Mouse (Mus musculus) midbrain, embryonic 13.5 days (tissue): ENCODE measurements around the gene 2610528A11Rik. TPM values are rescaled to one million over a fixed set of nuclear protein-coding genes. Genes with fewer than 3 reads are reported as not detected.

ENCODE experiments used
- ATAC-seq: fragments of 200-750 bp; cut with Nextera tagmentation; 2 replicates; pipeline ENCODE4 v1.8.0; 2017; ENCODE audit warnings: mild to moderate bottlenecking, moderate TSS enrichment, moderate library complexity
- H3K27ac ChIP-seq: fragments of 300-500 bp; sonication (generic); 2 replicates; pipeline ENCODE4 v1.5.1; 2015; ENCODE audit warnings: inconsistent platforms, mild to moderate bottlenecking, moderate library complexity
- H3K27me3 ChIP-seq: fragments of 300-500 bp; sonication (generic); 2 replicates; pipeline ENCODE4 v1.6.1; 2015; ENCODE audit warnings: mild to moderate bottlenecking, inconsistent platforms
- H3K36me3 ChIP-seq: fragments of 300-500 bp; sonication (generic); 2 replicates; pipeline ENCODE4 v1.6.1; 2015; ENCODE audit warnings: mild to moderate bottlenecking, inconsistent platforms
- H3K4me1 ChIP-seq: fragments of 300-500 bp; sonication (generic); replicated peaks from 2 replicates; pipeline ENCODE4 v1.6.1; 2015; ENCODE audit warnings: inconsistent platforms
- H3K4me2 ChIP-seq: fragments of 300-500 bp; sonication (generic); replicated peaks from 2 replicates; pipeline ENCODE4 v1.6.1; 2015; ENCODE audit warnings: moderate library complexity, mild to moderate bottlenecking, inconsistent platforms
- H3K4me3 ChIP-seq: fragments of 300-500 bp; sonication (generic); replicated peaks from 2 replicates; pipeline ENCODE4 v1.5.1; 2015; ENCODE audit warnings: mild to moderate bottlenecking, inconsistent platforms
- H3K9ac ChIP-seq: fragments of 300-500 bp; sonication (generic); replicated peaks from 2 replicates; pipeline ENCODE4 v1.6.1; 2015; ENCODE audit warnings: mild to moderate bottlenecking, inconsistent platforms
- H3K9me3 ChIP-seq: fragments of 300-500 bp; sonication (generic); 2 replicates; pipeline ENCODE4 v1.6.1; 2016; ENCODE audit warnings: mild to moderate bottlenecking, inconsistent platforms
- WGBS: fragments of 180-500 bp; shearing (Covaris S2); methylation state at CpG from one replicate; pipeline ENCODE4 v1.1.7; 2015; 5-methylcytosine and 5-hydroxymethylcytosine counted together
- polyA plus RNA-seq: library from polyadenylated mRNA; unstranded; fragments of >200 nt; fragmentation: Nextera tagmentation; extraction: Ambion mirVana; gene quantifications from 2 replicates; pipeline ENCODE4 v1.2.1, GENCODE M21; 2015

2610528A11Rik gene
- polyA plus RNA-seq, 1 experiment from 2014 or later = not detected

GRCm38 (mm10) chr14:37080724-37081123 is 33.1 kb downstream of the 2610528A11Rik start:
- 94% methylated on average over 1 of the region's 1 CpGs for whole genome bisulfite sequencing
- no peak overlapping the region for H3K4me2 ChIP-seq
- H3K36me3 ChIP-seq = no peaks in the 10 kb centered on the region
- H3K4me3 ChIP-seq = no peak overlapping the region
- ATAC-seq = no peak
- no peak overlapping the region for H3K9ac ChIP-seq
- H3K27me3 ChIP-seq = no peaks in the 10 kb centered on the region
- no peak overlapping the region for H3K27ac ChIP-seq
- H3K4me1 ChIP-seq = no peaks in the 10 kb centered on the region
- H3K9me3 ChIP-seq = no peaks in the 10 kb centered on the region

- no peak for ATAC-seq
- H3K27ac ChIP-seq = no peak overlapping the region
- no peaks in the 10 kb centered on the region for H3K4me1 ChIP-seq
- H3K4me2 ChIP-seq = no peak overlapping the region
- no peak overlapping the region for H3K4me3 ChIP-seq
- WGBS = 20% methylated on average over 9 of the region's 9 CpGs
- 0 out of 2 replicates have a peak, but pooled peaks cover 4% of the 10 kb centered on the region for H3K27me3 ChIP-seq
- H3K36me3 ChIP-seq = no peaks in the 10 kb centered on the region
- H3K9me3 ChIP-seq = no peaks in the 10 kb centered on the region
- no peak overlapping the region for H3K9ac ChIP-seq
These were observed 45.3 kb downstream of the 2610528A11Rik start for GRCm38 (mm10) chr14:37068516-37068915.

GRCm38 (mm10) chr14:37067629-37068028 is 46.2 kb downstream of the 2610528A11Rik start, which contains the start of gene Lrit2:
Gene Lrit2 (plus strand): TSS chr14:37067929.
- Histone ChIP-seq H3K36me3 (no peaks in the 10 kb centered on the region), H3K9ac (no peak within 1 kb of the TSS), H3K4me2 (no peak within 1 kb of the TSS), H3K27ac (no peak within 1 kb of the TSS), H3K4me3 (no peak within 1 kb of the TSS), H3K4me1 (no peaks in the 10 kb centered on the region), H3K27me3 (0 out of 2 replicates have a peak, but pooled peaks cover 4% of the 10 kb centered on the region), H3K9me3 (no peaks in the 10 kb centered on the region)
- 73% methylated on average over 5 of the region's 5 CpGs for WGBS
- ATAC-seq = no peak

- H3K9ac ChIP-seq = no peak overlapping the region
- no peak overlapping the region for H3K4me3 ChIP-seq
- 0 out of 2 replicates have a peak, but pooled peaks cover 4% of the 10 kb centered on the region for H3K27me3 ChIP-seq
- H3K4me1 ChIP-seq = no peaks in the 10 kb centered on the region
- no peak overlapping the region for H3K27ac ChIP-seq
- 72% methylated on average over 2 of the region's 2 CpGs for WGBS
- ATAC-seq = no peak
- H3K4me2 ChIP-seq = no peak overlapping the region
- no peaks in the 10 kb centered on the region for H3K9me3 ChIP-seq
- no peaks in the 10 kb centered on the region for H3K36me3 ChIP-seq
These were observed 47.2 kb downstream of the 2610528A11Rik start for GRCm38 (mm10) chr14:37066636-37067035.

GRCm38 (mm10) chr14:37064849-37065248 is 49.0 kb downstream of the 2610528A11Rik start:
- H3K9me3 ChIP-seq = no peaks in the 10 kb centered on the region
- 62% methylated on average over 2 of the region's 2 CpGs for WGBS
- no peaks in the 10 kb centered on the region for H3K36me3 ChIP-seq
- H3K9ac ChIP-seq = no peak overlapping the region
- no peak overlapping the region for H3K4me2 ChIP-seq
- H3K27ac ChIP-seq = no peak overlapping the region
- H3K4me1 ChIP-seq = no peaks in the 10 kb centered on the region
- H3K4me3 ChIP-seq = no peak overlapping the region
- ATAC-seq = no peak
- H3K27me3 ChIP-seq = 0 out of 2 replicates have a peak, but pooled peaks cover 4% of the 10 kb centered on the region

Other genes with a start within 250 kb of the 2610528A11Rik start
- gene Ccser2, start 145.2 kb downstream of the 2610528A11Rik start, polyA plus RNA-seq = 64.1 and 65.8 TPM in 2 replicates
- gene Rgr, start 65.1 kb downstream of the 2610528A11Rik start, polyA plus RNA-seq = not detected in 2 replicates
- not detected in 2 replicates for gene Lrit1, start 59.2 kb downstream of the 2610528A11Rik start, polyA plus RNA-seq
- 0.05 TPM in 1 of 2 replicates, not detected in the other for gene Lrit2, start 46.1 kb downstream of the 2610528A11Rik start, polyA plus RNA-seq
- 0.40 and 0.54 TPM in 2 replicates for gene Cdhr1, start 15.7 kb downstream of the 2610528A11Rik start, polyA plus RNA-seq
- gene Ghitm, start 21.2 kb upstream of the 2610528A11Rik start, polyA plus RNA-seq = 179 and 188 TPM in 2 replicates